Mouse (Mus musculus) CH12.LX (cell line): ENCODE measurements around the gene Pik3c2g. TPM values are rescaled to one million over a fixed set of nuclear protein-coding genes. Genes with fewer than 3 reads are reported as not detected.

Source experiments
- DNase-seq: peaks from one replicate; pipeline ENCODE4 v3.0.0-alpha.2; 2013; ENCODE audit errors: extremely low read depth
- H3K27ac ChIP-seq: 2 replicates; pipeline ENCODE4 v1.5.1; 2012; ENCODE audit warnings: low read depth, mild to moderate bottlenecking, control low read depth, moderate library complexity; ENCODE audit not compliant: insufficient read depth
- H3K27me3 ChIP-seq: replicated peaks from 2 replicates; pipeline ENCODE3; 2012; ENCODE audit warnings: inconsistent platforms
- H3K36me3 ChIP-seq, 2 experiments: replicated peaks in 1 of 2; 2 replicates each; pipeline versions ENCODE3 to v1.6.1; 2012; ENCODE audit warnings: inconsistent platforms in 1 of 2, low read length in 1 of 2, mild to moderate bottlenecking in 1 of 2, mixed read lengths in 1 of 2, moderate library complexity in 1 of 2; ENCODE audit not compliant: control insufficient read depth in 1 of 2, insufficient read depth in 1 of 2
- H3K4me1 ChIP-seq, 2 experiments: 2 replicates each; pipeline ENCODE4 v1.6.1; 2012; ENCODE audit warnings: inconsistent platforms in 1 of 2, moderate library complexity in 1 of 2; ENCODE audit not compliant: insufficient read depth in 2 of 2, control insufficient read depth in 1 of 2
- H3K4me2 ChIP-seq: 2 replicates; pipeline ENCODE4 v1.6.1; 2012; ENCODE audit warnings: low read depth, mild to moderate bottlenecking, control low read depth; ENCODE audit not compliant: poor library complexity, insufficient read depth, severe bottlenecking
- H3K4me3 ChIP-seq, 3 experiments: fragments of 150-350 bp in 1 of 3; sonication (generic) in 1 of 3; replicated peaks in 1 of 3; 2 replicates each; pipeline versions ENCODE3 to v1.5.1; 2011 to 2012; ENCODE audit warnings: low read depth in 2 of 3, low read length in 2 of 3, mild to moderate bottlenecking in 2 of 3, moderate library complexity in 2 of 3, control low read depth in 1 of 3, improper control_type of control experiment in 1 of 3, inconsistent platforms in 1 of 3, mixed read lengths in 1 of 3; ENCODE audit not compliant: poor library complexity in 1 of 3
- H3K79me2 ChIP-seq: replicated peaks from 2 replicates; pipeline ENCODE4 v1.6.1; 2012; ENCODE audit warnings: mild to moderate bottlenecking, moderate library complexity; ENCODE audit not compliant: control insufficient read depth, poor library complexity, insufficient read depth, severe bottlenecking; ENCODE audit errors: extremely low read depth
- H3K9ac ChIP-seq: 2 replicates; pipeline ENCODE4 v1.6.1; 2012; ENCODE audit warnings: low read depth, mild to moderate bottlenecking, control low read depth, moderate library complexity; ENCODE audit not compliant: insufficient read depth
- H3K9me3 ChIP-seq: replicated peaks from 2 replicates; pipeline ENCODE3; 2012; ENCODE audit warnings: low read length, inconsistent platforms, mixed read lengths
- BHLHE40 ChIP-seq: IDR thresholded peaks from 2 replicates; pipeline ENCODE4 v1.6.1; 2011; ENCODE audit warnings: mild to moderate bottlenecking, low read depth, low read length, improper control_type of control experiment
- CHD1 ChIP-seq: IDR thresholded peaks from 2 replicates; pipeline ENCODE4 v1.6.1; 2012; ENCODE audit warnings: low read depth, low read length, improper control_type of control experiment, inconsistent platforms
- CHD2 ChIP-seq: IDR thresholded peaks from 2 replicates; pipeline ENCODE4 v1.6.1; 2011; ENCODE audit warnings: low read length, improper control_type of control experiment
- CTCF ChIP-seq, 2 experiments: IDR thresholded peaks in 1 of 2; conservative IDR thresholded peaks in 1 of 2; 2 replicates each; pipeline ENCODE4 v1.5.1; 2011 to 2012; ENCODE audit warnings: low read depth in 2 of 2, low read length in 2 of 2, improper control_type of control experiment in 1 of 2, inconsistent platforms in 1 of 2, mild to moderate bottlenecking in 1 of 2, moderate library complexity in 1 of 2
- ELF1 ChIP-seq: IDR thresholded peaks from 2 replicates; pipeline ENCODE4 v1.6.1; 2014; ENCODE audit warnings: low read depth, mild to moderate bottlenecking, inconsistent platforms, low read length, improper control_type of control experiment
- ETS1 ChIP-seq: conservative IDR thresholded peaks from 2 replicates; pipeline ENCODE4 v1.6.1; 2012; ENCODE audit warnings: low read depth, mild to moderate bottlenecking, inconsistent platforms, low read length, improper control_type of control experiment, moderate library complexity
- GABPA ChIP-seq: IDR thresholded peaks from 2 replicates; pipeline ENCODE4 v1.6.1; 2012; ENCODE audit warnings: low read depth, low read length, improper control_type of control experiment, inconsistent platforms; ENCODE audit not compliant: insufficient replicate concordance
- IRF4 ChIP-seq: IDR thresholded peaks from 2 replicates; pipeline ENCODE4 v1.6.1; 2014; ENCODE audit warnings: low read depth, mild to moderate bottlenecking, inconsistent platforms, low read length, improper control_type of control experiment
- JUN ChIP-seq: IDR thresholded peaks from 2 replicates; pipeline ENCODE4 v1.6.1; 2011; ENCODE audit warnings: low read depth, mild to moderate bottlenecking, low read length, improper control_type of control experiment, moderate library complexity; ENCODE audit not compliant: insufficient read depth
- JUND ChIP-seq: conservative IDR thresholded peaks from 2 replicates; pipeline ENCODE4 v1.6.1; 2011; ENCODE audit warnings: low read depth, low read length, improper control_type of control experiment
- MAZ ChIP-seq: IDR thresholded peaks from 2 replicates; pipeline ENCODE4 v1.6.1; 2012; ENCODE audit warnings: low read depth, mild to moderate bottlenecking, inconsistent platforms, low read length, improper control_type of control experiment, moderate library complexity
- MXI1 ChIP-seq: IDR thresholded peaks from 2 replicates; pipeline ENCODE4 v1.6.1; 2011; ENCODE audit warnings: mild to moderate bottlenecking, low read depth, low read length, improper control_type of control experiment
- NELFE ChIP-seq: IDR thresholded peaks from 2 replicates; pipeline ENCODE4 v1.6.1; 2011; ENCODE audit warnings: low read depth, low read length, improper control_type of control experiment
- PAX5 ChIP-seq: IDR thresholded peaks from 2 replicates; pipeline ENCODE4 v1.6.1; 2012; ENCODE audit warnings: low read length, inconsistent platforms, mixed read lengths
- POLR2AphosphoS2 ChIP-seq: IDR thresholded peaks from 2 replicates; pipeline ENCODE4 v1.6.1; 2011; ENCODE audit warnings: low read depth, low read length, improper control_type of control experiment
- RAD21 ChIP-seq: IDR thresholded peaks from 2 replicates; pipeline ENCODE4 v1.6.1; 2011; ENCODE audit warnings: low read depth, mild to moderate bottlenecking, low read length, improper control_type of control experiment, moderate library complexity
- RCOR1 ChIP-seq: conservative IDR thresholded peaks from 2 replicates; pipeline ENCODE4 v1.6.1; 2012; ENCODE audit warnings: low read depth, mild to moderate bottlenecking, inconsistent platforms, low read length, improper control_type of control experiment
- TBP ChIP-seq: conservative IDR thresholded peaks from 2 replicates; pipeline ENCODE4 v1.6.1; 2011; ENCODE audit warnings: low read depth, low read length, improper control_type of control experiment
- USF2 ChIP-seq: conservative IDR thresholded peaks from 2 replicates; pipeline ENCODE4 v1.6.1; 2011; ENCODE audit warnings: low read depth, low read length, improper control_type of control experiment
- ZMIZ1 ChIP-seq: IDR thresholded peaks from 2 replicates; pipeline ENCODE4 v1.6.1; 2012; ENCODE audit warnings: low read depth, mild to moderate bottlenecking, inconsistent platforms, low read length, improper control_type of control experiment
- dilution Hi-C: fragments of 300-500 bp; cut with MboI; formaldehyde crosslinking; loops from 2 replicates; pipeline ENCODE4 v1.14.3; 2020; ENCODE audit warnings: low sequenced_read_pairs; ENCODE audit not compliant: extremely low pct_unique_long_range_greater_than_20kb, extremely low pct_ligation_motif_present
- in situ Hi-C: fragments of 300-500 bp; cut with MboI; formaldehyde crosslinking; loops from 3 replicates; pipeline ENCODE4 v1.14.3; 2019; ENCODE audit warnings: low sequenced_read_pairs, low pct_ligation_motif_present, low pct_unique_long_range_greater_than_20kb, mixed read lengths
- polyA plus RNA-seq: library from polyadenylated mRNA; unstranded; fragments of >175 nt; gene quantifications from 2 replicates; pipeline ENCODE4 v1.2.1, GENCODE M21; 2012; ENCODE audit warnings: low read depth; ENCODE audit not compliant: insufficient read length
- total RNA-seq, 2 experiments: library from RNA; depleted of rRNA; stranded (reverse); fragments of 300-350 nt in 1 of 2; fragments of >200 nt in 1 of 2; gene quantifications; 2 replicates each; pipeline ENCODE4 v1.2.3; 2012 to 2014

The Pik3c2g gene
- total and polyA plus RNA-seq, 3 experiments = not detected

GRCm38 (mm10) chr6:139986564-139986963, 399.5 kb downstream of the Pik3c2g start:
- TF ChIP-seq ETS1 (no peak), JUN (no peak), GABPA (no peak), MXI1 (no peak), ELF1 (no peak), TBP (no peak), CHD2 (no peak), POLR2AphosphoS2 (no peak), IRF4 (no peak), JUND (no peak), PAX5 (no peak)
- in situ Hi-C loops = no loop called here

DNA sequence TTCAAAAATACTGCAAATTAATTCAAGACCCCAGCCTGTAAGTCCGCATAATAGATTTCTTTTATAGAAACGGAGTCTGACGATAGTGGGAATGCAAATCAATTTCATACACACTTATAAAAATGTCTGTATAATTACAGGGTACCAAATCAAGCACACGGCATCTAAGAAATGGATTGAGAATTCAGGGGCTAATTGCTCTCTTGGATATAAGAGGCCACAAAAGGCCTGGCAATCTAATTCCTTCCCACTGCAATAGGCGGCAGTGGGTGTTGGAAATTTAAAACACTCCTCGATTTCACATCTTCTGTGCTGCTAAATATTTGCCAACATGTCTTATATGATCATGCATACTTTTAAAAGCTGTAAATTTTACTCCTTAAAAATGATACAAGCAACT, 402.1 kb downstream of the Pik3c2g start:
- no peaks in the 10 kb centered on the region for H3K79me2 ChIP-seq
- in situ Hi-C loops = no loop called here
- no peak overlapping the region for H3K27ac ChIP-seq
- H3K4me3 ChIP-seq = no peak overlapping the region
- H3K36me3 ChIP-seq = no peaks in the 10 kb centered on the region
- DNase-seq = no peak
- dilution Hi-C loops = no loop called here
- TF ChIP-seq ELF1 = no peak
- TF ChIP-seq ZMIZ1 = no peak
- no peak for TF ChIP-seq RAD21
- no peak for TF ChIP-seq MXI1
- H3K9me3 ChIP-seq = peaks cover 51% of the 10 kb centered on the region
- H3K4me2 ChIP-seq = no peak overlapping the region
- no peak overlapping the region for H3K9ac ChIP-seq
- H3K27me3 ChIP-seq = no peaks in the 10 kb centered on the region
- no peaks in the 10 kb centered on the region for H3K4me1 ChIP-seq

More at GRCm38 (mm10) chr6:139986564-139986963, 399.5 kb downstream of the Pik3c2g start:
- peaks cover 54% of the 10 kb centered on the region for H3K9me3 ChIP-seq
- no peaks in the 10 kb centered on the region for H3K4me1 ChIP-seq
- H3K36me3 ChIP-seq = no peaks in the 10 kb centered on the region
- no peaks in the 10 kb centered on the region for H3K79me2 ChIP-seq
- H3K27ac ChIP-seq = no peak overlapping the region
- no peak overlapping the region for H3K4me2 ChIP-seq
- H3K27me3 ChIP-seq = no peaks in the 10 kb centered on the region
- H3K9ac ChIP-seq = no peak overlapping the region
- no peak overlapping the region for H3K4me3 ChIP-seq
- dilution Hi-C loops = no loop called here
- DNase-seq = no peak

- Histone ChIP-seq H3K79me2 (no peaks in the 10 kb centered on the region), H3K4me2 (no peak overlapping the region), H3K4me1 (no peaks in the 10 kb centered on the region), H3K9me3 (peaks cover 49% of the 10 kb centered on the region), H3K9ac (no peak overlapping the region), H3K27me3 (no peaks in the 10 kb centered on the region), H3K4me3 (no peak overlapping the region), H3K36me3 (no peaks in the 10 kb centered on the region), H3K27ac (no peak overlapping the region)
- dilution Hi-C loops = no loop called here
- TF ChIP-seq GABPA = no peak
- TF ChIP-seq RCOR1 = no peak
- no peak for TF ChIP-seq CHD1
- TF ChIP-seq MAZ = no peak
- TF ChIP-seq BHLHE40 = no peak
- TF ChIP-seq IRF4 = no peak
- TF ChIP-seq POLR2AphosphoS2 = no peak
- TF ChIP-seq CTCF (conservative IDR thresholded peaks at IDR 0.05 in 1 of 2, IDR thresholded peaks at IDR 0.05 in 1 of 2; ENCODE audit: low read depth in 2 of 2, low read length in 2 of 2) = no peak
- no peak for TF ChIP-seq ELF1
- no peak for TF ChIP-seq USF2
- no peak for TF ChIP-seq NELFE
- TF ChIP-seq MXI1 = no peak
- TF ChIP-seq ZMIZ1 = no peak
- in situ Hi-C loops = no loop called here
- no peak for DNase-seq
Measured at GRCm38 (mm10) chr6:139989597-139989996, 402.6 kb downstream of the Pik3c2g start.
